Mouse (Mus musculus): ENCODE results near the gene Rnf34. TPM values are rescaled to one million over a fixed set of nuclear protein-coding genes. Genes with fewer than 3 reads are reported as not detected.

Rnf34 gene
- total and polyA plus RNA-seq, 2 experiments from 2014 or later = 36.1 to 41.5 TPM

GRCm38 (mm10) chr5:122883652-122884235 lies 33.9 kb downstream of the Rnf34 start:
- H3K27me3 ChIP-seq (ENCODE audit: insufficient read depth, low read length) = no peaks in the 10 kb centered on the region
- no peak for TF ChIP-seq CTCF (IDR thresholded peaks at IDR 0.05)
- H3K4me3 ChIP-seq (ENCODE audit: low read depth, low read length) = no peak overlapping the region
- no peak overlapping the region for H3K9ac ChIP-seq (replicated peaks; ENCODE audit: low read length, poor library complexity, severe bottlenecking)
- DNase-seq (ENCODE audit: low spot score) = no peak
- H3K27ac ChIP-seq (ENCODE audit: low read depth, low read length) = no peak overlapping the region
- H3K4me1 ChIP-seq (ENCODE audit: insufficient read depth, low read length) = no peaks in the 10 kb centered on the region
- no peaks in the 10 kb centered on the region for H3K9me3 ChIP-seq (ENCODE audit: low read length)
- H3K4me2 ChIP-seq (ENCODE audit: low read depth, low read length, poor library complexity, severe bottlenecking) = no peak overlapping the region
- no peak for ATAC-seq (ENCODE audit: low FRiP score)
- peaks cover 37% of the 10 kb centered on the region for H3K36me3 ChIP-seq (ENCODE audit: insufficient read depth, low read length)
- 49% methylated on average over 2 of the region's 2 CpGs for WGBS

- 85% methylated on average over 7 of the region's 7 CpGs for WGBS
- H3K27ac ChIP-seq (ENCODE audit: low read depth, low read length) = no peak overlapping the region
- H3K9me3 ChIP-seq (ENCODE audit: low read length) = no peaks in the 10 kb centered on the region
- no peak for TF ChIP-seq CTCF (IDR thresholded peaks at IDR 0.05)
- no peak for DNase-seq (ENCODE audit: low spot score)
- no peak for ATAC-seq (ENCODE audit: low FRiP score)
- no peak overlapping the region for H3K9ac ChIP-seq (replicated peaks; ENCODE audit: low read length, poor library complexity, severe bottlenecking)
- H3K4me1 ChIP-seq (ENCODE audit: insufficient read depth, low read length) = no peaks in the 10 kb centered on the region
- H3K36me3 ChIP-seq (ENCODE audit: insufficient read depth, low read length) = peaks cover 29% of the 10 kb centered on the region
- no peaks in the 10 kb centered on the region for H3K27me3 ChIP-seq (ENCODE audit: insufficient read depth, low read length)
- H3K4me3 ChIP-seq (ENCODE audit: low read depth, low read length) = no peak overlapping the region
- H3K4me2 ChIP-seq (ENCODE audit: low read depth, low read length, poor library complexity, severe bottlenecking) = no peak overlapping the region
Measured at GRCm38 (mm10) chr5:122884594-122885348, 34.9 kb downstream of the Rnf34 start.

DNA sequence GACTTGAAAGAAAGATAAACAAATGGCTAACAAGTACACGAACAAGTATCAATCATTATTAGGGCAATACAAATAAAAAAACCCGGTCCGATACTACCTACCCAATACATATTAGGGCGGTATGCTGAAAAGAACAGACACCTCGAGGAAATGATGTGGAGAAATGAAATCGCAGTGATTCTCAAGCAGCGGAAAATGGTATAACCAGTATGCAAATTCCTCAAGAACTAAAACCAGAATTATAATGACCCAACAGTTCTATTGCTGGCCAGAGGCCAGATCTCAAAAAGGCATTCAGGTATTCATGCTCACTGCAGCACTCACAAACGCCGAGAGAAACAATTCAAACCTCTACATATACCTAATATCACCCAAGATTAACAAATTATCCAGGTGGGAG lies 37.2 kb downstream of the Rnf34 start:
- WGBS = 85% methylated on average over 9 of the region's 9 CpGs
- no peak overlapping the region for H3K4me2 ChIP-seq (ENCODE audit: low read depth, low read length, poor library complexity, severe bottlenecking)
- no peak for DNase-seq (ENCODE audit: low spot score)
- ATAC-seq (ENCODE audit: low FRiP score) = no peak
- no peaks in the 10 kb centered on the region for H3K9me3 ChIP-seq (ENCODE audit: low read length)
- H3K4me3 ChIP-seq (ENCODE audit: low read depth, low read length) = no peak overlapping the region
- no peak for TF ChIP-seq CTCF (IDR thresholded peaks at IDR 0.05)
- H3K27me3 ChIP-seq (ENCODE audit: insufficient read depth, low read length) = no peaks in the 10 kb centered on the region
- H3K9ac ChIP-seq (replicated peaks; ENCODE audit: low read length, poor library complexity, severe bottlenecking) = no peak overlapping the region
- peaks cover 10% of the 10 kb centered on the region; the same call in 1 of the 2 replicates for H3K36me3 ChIP-seq (ENCODE audit: insufficient read depth, low read length)
- no peaks in the 10 kb centered on the region for H3K4me1 ChIP-seq (ENCODE audit: insufficient read depth, low read length)
- no peak overlapping the region for H3K27ac ChIP-seq (ENCODE audit: low read depth, low read length)

DNA sequence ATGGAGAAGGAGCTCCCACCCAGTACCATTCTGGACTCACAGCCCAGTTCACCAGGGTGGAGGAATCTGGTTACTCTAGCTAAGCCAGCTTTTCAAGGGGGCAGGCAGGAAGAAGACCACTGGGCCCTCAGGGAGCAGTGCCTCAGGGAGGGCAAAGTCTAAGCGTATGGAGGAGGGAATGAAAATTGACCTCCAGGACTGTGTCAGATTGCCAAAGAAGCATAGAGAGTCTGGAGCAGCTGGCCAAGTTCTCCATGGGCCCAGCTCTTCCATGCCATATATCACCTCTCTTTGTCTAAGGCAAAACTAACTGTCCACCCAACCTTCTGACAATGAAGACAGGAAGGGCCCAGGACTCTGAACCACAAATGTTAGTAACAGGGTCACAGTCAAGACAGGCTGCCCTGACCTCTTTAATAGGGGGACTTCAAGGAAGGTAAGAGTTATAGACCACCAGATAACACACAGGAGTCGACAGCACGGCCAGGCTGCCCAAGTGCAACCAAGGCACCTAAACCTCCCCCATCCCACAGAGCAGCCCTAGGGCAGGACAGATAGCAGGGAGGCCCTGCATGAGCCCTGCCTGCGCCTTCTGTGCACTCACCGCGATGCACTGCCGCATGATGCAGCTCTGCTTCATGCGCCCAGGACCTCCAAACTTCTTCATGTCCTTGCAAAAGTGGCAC lies 38.2 kb downstream of the Rnf34 start:
- 89% methylated on average over 8 of the region's 8 CpGs for WGBS

GRCm38 (mm10) chr5:122888612-122889214 lies 38.9 kb downstream of the Rnf34 start:
- no peaks in the 10 kb centered on the region for H3K9me3 ChIP-seq (ENCODE audit: low read length)
- H3K4me3 ChIP-seq (ENCODE audit: low read depth, low read length) = no peak overlapping the region
- TF ChIP-seq CTCF (IDR thresholded peaks at IDR 0.05) = no peak
- WGBS = 94% methylated on average over 16 of the region's 16 CpGs
- 0 out of 2 replicates have a peak, but pooled peaks cover 4% of the 10 kb centered on the region for H3K36me3 ChIP-seq (ENCODE audit: insufficient read depth, low read length)
- H3K4me1 ChIP-seq (ENCODE audit: insufficient read depth, low read length) = no peaks in the 10 kb centered on the region
- H3K9ac ChIP-seq (replicated peaks; ENCODE audit: low read length, poor library complexity, severe bottlenecking) = no peak overlapping the region
- DNase-seq (ENCODE audit: low spot score) (no peak), ATAC-seq (ENCODE audit: low FRiP score) (no peak)
- H3K27me3 ChIP-seq (ENCODE audit: insufficient read depth, low read length) = no peaks in the 10 kb centered on the region
- no peak overlapping the region for H3K4me2 ChIP-seq (ENCODE audit: low read depth, low read length, poor library complexity, severe bottlenecking)
- no peak overlapping the region for H3K27ac ChIP-seq (ENCODE audit: low read depth, low read length)

More for the DNA sequence above, 38.2 kb downstream of the Rnf34 start:
- H3K4me1 ChIP-seq (ENCODE audit: insufficient read depth, low read length) = no peaks in the 10 kb centered on the region
- H3K9me3 ChIP-seq (ENCODE audit: low read length) = no peaks in the 10 kb centered on the region
- no peak for ATAC-seq (ENCODE audit: low FRiP score)
- H3K27ac ChIP-seq (ENCODE audit: low read depth, low read length) = no peak overlapping the region
- no peak overlapping the region for H3K4me2 ChIP-seq (ENCODE audit: low read depth, low read length, poor library complexity, severe bottlenecking)
- H3K27me3 ChIP-seq (ENCODE audit: insufficient read depth, low read length) = no peaks in the 10 kb centered on the region
- no peak overlapping the region for H3K4me3 ChIP-seq (ENCODE audit: low read depth, low read length)
- DNase-seq (ENCODE audit: low spot score) = no peak
- 0 out of 2 replicates have a peak, but pooled peaks cover 4% of the 10 kb centered on the region for H3K36me3 ChIP-seq (ENCODE audit: insufficient read depth, low read length)
- no peak overlapping the region for H3K9ac ChIP-seq (replicated peaks; ENCODE audit: low read length, poor library complexity, severe bottlenecking)
- TF ChIP-seq CTCF (IDR thresholded peaks at IDR 0.05) = no peak

Measured in midbrain, postnatal 0 days (tissue).